Mouse (Mus musculus): ENCODE results near the gene 1700001F09Rik. TPM values are rescaled to one million over a fixed set of nuclear protein-coding genes. Genes with fewer than 3 reads are reported as not detected.
"Not testable (repeated sequence)": the region's sequence is repeated elsewhere in the genome, so short reads cannot be mapped to it uniquely, and the experiment has no call there.

The 1700001F09Rik gene
- total RNA-seq (2021): not detected
- long read RNA-seq, experiment 1: 0 reads
- long read RNA-seq, experiment 2: 0 reads

GRCm38 (mm10) chr14:43347711-43348110 is at the start of gene 1700001F09Rik:
TSS of gene 1700001F09Rik (minus strand) at chr14:43347811.
- DNase-seq: not testable (repeated sequence)

GRCm38 (mm10) chr14:43361713-43362112 is 14.1 kb upstream of the 1700001F09Rik start:
- not testable (repeated sequence) for DNase-seq

- not testable (repeated sequence) for DNase-seq
Measured at GRCm38 (mm10) chr14:43359246-43359645, 11.6 kb upstream of the 1700001F09Rik start.

- not testable (repeated sequence) for DNase-seq
Measured at GRCm38 (mm10) chr14:43357496-43357895, 9.9 kb upstream of the 1700001F09Rik start.

- not testable (repeated sequence) for DNase-seq
Measured at GRCm38 (mm10) chr14:43352944-43353343, 5.3 kb upstream of the 1700001F09Rik start.

- not testable (repeated sequence) for DNase-seq
Measured at GRCm38 (mm10) chr14:43337646-43338045, 10.0 kb downstream of the 1700001F09Rik start.

GRCm38 (mm10) chr14:43331362-43331880 is 16.2 kb downstream of the 1700001F09Rik start:
- not testable (repeated sequence) for DNase-seq

GRCm38 (mm10) chr14:43328603-43329002 is 19.0 kb downstream of the 1700001F09Rik start:
- not testable (repeated sequence) for DNase-seq

GRCm38 (mm10) chr14:43319516-43319915 is 28.1 kb downstream of the 1700001F09Rik start:
- not testable (repeated sequence) for DNase-seq

GRCm38 (mm10) chr14:43293503-43293902 is 54.1 kb downstream of the 1700001F09Rik start, which contains the start of gene Gm8127:
TSS of gene Gm8127 (minus strand) at chr14:43293832.
- DNase-seq: not testable (repeated sequence)

Other genes starting within 250 kb of the 1700001F09Rik start
- gene Gm8104, start 247.2 kb downstream of the 1700001F09Rik start, total RNA-seq (2021): not detected
- not detected for gene Gm7233, start 167.9 kb downstream of the 1700001F09Rik start, total RNA-seq (2021)
- not detected for gene Gm8122, start 112.5 kb downstream of the 1700001F09Rik start, total RNA-seq (2021)
- not detected for gene Gm8126, start 89.2 kb downstream of the 1700001F09Rik start, total RNA-seq (2021)
- not detected for gene Gm9732, start 72.8 kb downstream of the 1700001F09Rik start, total RNA-seq (2021)
- gene Gm8127, start 54.0 kb downstream of the 1700001F09Rik start, total RNA-seq (2021): not detected
- gene Gm8138, start 68.5 kb upstream of the 1700001F09Rik start, total RNA-seq (2021): not detected
- gene Gm5799, start 195.8 kb upstream of the 1700001F09Rik start, total RNA-seq (2021): not detected
- not detected for gene Gm17654, start 231.3 kb upstream of the 1700001F09Rik start, total RNA-seq (2021)